Mouse (Mus musculus): Measurements from ENCODE around the gene Gstt2. TPM values are rescaled to one million over a fixed set of nuclear protein-coding genes. Genes with fewer than 3 reads are reported as not detected.
"Not testable (repeated sequence)": the region's sequence is repeated elsewhere in the genome, so short reads cannot be mapped to it uniquely, and the experiment has no call there.

Gstt2 gene
- polyA plus RNA-seq, 1 experiment from 2014 or later: 148 TPM

DNA sequence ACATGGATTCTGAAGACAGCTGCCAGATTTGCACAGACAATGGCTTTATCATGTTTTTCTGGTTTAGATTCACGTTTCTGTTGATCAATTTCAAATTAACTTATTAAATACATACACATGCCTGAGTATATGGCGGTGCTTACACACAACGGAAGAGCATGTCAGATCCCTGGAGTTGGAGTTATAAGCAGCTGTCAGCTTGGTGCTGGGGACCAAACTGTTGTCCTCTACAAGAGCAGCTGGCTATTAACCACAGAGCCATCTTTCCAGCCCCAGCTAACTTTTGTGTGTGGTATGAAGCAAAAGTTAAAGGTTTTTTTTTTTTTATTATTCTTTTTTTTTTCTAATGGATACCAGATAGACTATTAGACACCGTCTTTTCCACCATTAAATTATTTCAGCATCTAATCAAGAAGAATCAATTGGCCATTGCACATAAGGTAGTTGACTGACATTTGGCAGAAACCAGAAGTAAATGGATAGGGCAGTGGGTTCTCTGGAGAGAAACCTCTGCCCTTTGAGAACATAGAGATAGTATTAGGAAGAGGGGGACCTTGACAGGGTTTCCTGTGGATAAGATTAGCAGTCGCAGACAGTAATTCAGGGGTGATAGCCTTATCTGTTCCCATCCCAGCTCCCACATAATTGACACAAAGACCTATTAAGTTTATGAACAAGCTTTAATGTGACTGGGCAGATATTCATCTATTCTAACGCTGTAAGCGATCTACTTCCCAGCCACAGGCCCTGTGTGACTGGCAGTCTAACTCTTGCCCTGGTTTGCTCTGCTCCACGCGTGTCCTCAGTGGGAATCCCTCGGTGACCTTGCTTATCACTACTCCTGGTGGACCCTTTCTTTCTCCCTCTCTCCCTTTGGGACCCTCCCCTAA is 35.0 kb upstream of the Gstt2 start:
- H3K4me2 ChIP-seq (ENCODE audit: low read depth, low read length): peak overlapping the region; percentile 67
- WGBS (ENCODE audit: insufficient replicate concordance): 37% methylated on average over 10 of the region's 10 CpGs
- H3K4me1 ChIP-seq (ENCODE audit: insufficient read depth): peaks cover 9% of the 10 kb centered on the region; the same call in 1 of the 2 replicates
- no peaks in the 10 kb centered on the region for H3K27me3 ChIP-seq (ENCODE audit: insufficient read depth, low read length)
- H3K4me3 ChIP-seq (ENCODE audit: low read depth, low read length): peak overlapping the region; percentile 34
- peak overlapping the region; percentile 5; the same call in 1 of the 2 replicates for H3K27ac ChIP-seq (ENCODE audit: low read depth)
- ATAC-seq: peak; percentile 15; the same call in 1 of the 2 replicates
- DNase-seq: no peak
- no peak for TF ChIP-seq CTCF (IDR thresholded peaks at IDR 0.05; ENCODE audit: low read depth)
- no peak for TF ChIP-seq EP300 (IDR thresholded peaks at IDR 0.05; ENCODE audit: low read depth)
- H3K36me3 ChIP-seq (replicated peaks; ENCODE audit: insufficient read depth, low read length): no peaks in the 10 kb centered on the region
- H3K9me3 ChIP-seq (ENCODE audit: low read length): no peaks in the 10 kb centered on the region
- peak overlapping the region; percentile 18 for H3K9ac ChIP-seq (replicated peaks)

DNA sequence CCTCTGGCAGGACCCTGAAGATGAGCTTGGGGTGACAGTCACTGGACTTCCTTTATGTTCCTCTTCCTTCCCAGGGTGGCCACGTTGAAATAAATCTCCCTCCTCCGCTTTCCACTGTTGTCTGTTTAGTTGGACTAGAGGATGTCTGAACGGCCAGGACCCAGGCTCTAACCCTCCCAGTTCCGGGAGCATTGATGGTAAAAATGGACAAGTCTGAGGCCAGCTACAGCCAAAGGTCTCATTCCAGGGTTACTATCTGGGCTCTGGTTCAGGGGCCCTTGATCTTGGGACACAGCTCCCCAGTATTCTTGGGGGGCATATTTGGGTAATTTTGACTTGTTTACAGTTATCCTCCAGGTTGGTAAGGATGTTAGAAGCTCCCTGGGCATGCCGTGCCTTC is 24.4 kb upstream of the Gstt2 start:
- Histone ChIP-seq H3K4me1 (ENCODE audit: insufficient read depth) (peaks cover 30% of the 10 kb centered on the region), H3K9ac (replicated peaks) (no peak overlapping the region), H3K27ac (ENCODE audit: low read depth) (no peak overlapping the region), H3K9me3 (ENCODE audit: low read length) (no peaks in the 10 kb centered on the region), H3K4me3 (ENCODE audit: low read depth, low read length) (no peak overlapping the region), H3K4me2 (ENCODE audit: low read depth, low read length) (no peak overlapping the region), H3K36me3 (replicated peaks; ENCODE audit: insufficient read depth, low read length) (peaks cover 14% of the 10 kb centered on the region), H3K27me3 (ENCODE audit: insufficient read depth, low read length) (no peaks in the 10 kb centered on the region)
- no peak for ATAC-seq
- WGBS (ENCODE audit: insufficient replicate concordance): 71% methylated on average over 5 of the region's 5 CpGs
- TF ChIP-seq CTCF (IDR thresholded peaks at IDR 0.05; ENCODE audit: low read depth) (no peak), EP300 (IDR thresholded peaks at IDR 0.05; ENCODE audit: low read depth) (no peak)
- no peak for DNase-seq

DNA sequence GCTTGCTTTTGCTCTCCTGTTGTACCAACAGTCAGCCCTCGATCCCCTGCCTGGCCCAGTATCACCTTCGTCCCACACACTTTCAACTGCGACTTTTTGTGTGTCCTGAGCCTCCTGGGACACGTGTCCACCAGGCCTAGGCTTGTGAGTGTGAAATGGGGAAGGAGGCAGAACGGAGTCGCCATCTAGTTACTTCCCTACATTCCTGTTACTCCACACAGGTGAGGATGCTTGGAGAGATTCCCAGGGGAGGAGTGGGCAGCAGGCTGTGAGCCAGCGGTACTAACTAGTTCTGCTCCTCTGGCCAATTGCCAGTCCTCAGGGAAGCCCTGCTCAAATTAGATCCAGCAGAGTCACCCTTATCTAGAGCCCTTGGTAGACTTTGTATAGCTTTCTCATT is 23.5 kb upstream of the Gstt2 start:
- peaks cover 30% of the 10 kb centered on the region for H3K4me1 ChIP-seq (ENCODE audit: insufficient read depth)
- no peaks in the 10 kb centered on the region for H3K27me3 ChIP-seq (ENCODE audit: insufficient read depth, low read length)
- 41% methylated on average over 7 of the region's 7 CpGs for WGBS (ENCODE audit: insufficient replicate concordance)
- H3K27ac ChIP-seq (ENCODE audit: low read depth): no peak overlapping the region
- H3K36me3 ChIP-seq (replicated peaks; ENCODE audit: insufficient read depth, low read length): peaks cover 14% of the 10 kb centered on the region
- no peaks in the 10 kb centered on the region for H3K9me3 ChIP-seq (ENCODE audit: low read length)
- no peak overlapping the region for H3K9ac ChIP-seq (replicated peaks)
- no peak overlapping the region for H3K4me3 ChIP-seq (ENCODE audit: low read depth, low read length)
- DNase-seq: no peak
- TF ChIP-seq EP300 (IDR thresholded peaks at IDR 0.05; ENCODE audit: low read depth): no peak
- TF ChIP-seq CTCF (IDR thresholded peaks at IDR 0.05; ENCODE audit: low read depth): no peak
- no peak for ATAC-seq
- no peak overlapping the region; the same call in 1 of the 2 replicates for H3K4me2 ChIP-seq (ENCODE audit: low read depth, low read length)

DNA sequence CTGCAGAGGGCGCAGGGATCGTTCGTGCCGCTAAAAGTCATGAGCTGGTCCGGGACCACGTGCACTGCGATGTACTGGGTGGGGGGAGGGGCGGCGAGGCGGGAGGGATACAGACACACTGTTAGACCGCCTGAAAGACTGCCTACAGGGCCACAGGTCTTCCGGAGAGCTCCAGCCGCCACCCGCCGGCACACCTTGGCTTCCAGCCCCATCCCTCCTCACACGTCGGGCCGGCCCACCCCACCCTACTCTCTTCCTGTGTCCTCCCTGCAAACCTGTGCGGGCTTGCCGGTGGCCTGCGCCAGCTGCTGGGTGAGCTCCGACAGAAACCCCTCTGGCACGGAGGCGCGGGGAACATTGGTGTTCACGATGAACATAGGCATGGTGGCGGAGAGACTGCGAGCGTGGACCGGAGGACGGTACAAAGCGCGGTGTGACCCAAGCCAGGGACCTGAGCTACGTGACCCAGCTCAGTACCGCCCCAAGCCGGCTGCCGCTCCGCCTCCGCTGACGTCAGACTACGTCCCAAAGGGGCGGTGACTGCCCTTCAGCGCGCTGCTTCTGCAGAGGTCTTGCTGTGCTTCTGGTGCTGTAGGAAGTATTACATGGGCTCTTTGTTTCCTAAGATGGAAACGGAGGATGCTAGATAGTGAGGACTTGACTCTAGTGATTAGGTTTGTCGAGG is 22.7 kb upstream of the Gstt2 start, which contains the start of gene Mif:
Gene Mif, minus strand, starts transcription at position 455 of the 685 bp plus-strand sequence.
- Histone ChIP-seq H3K27ac (ENCODE audit: low read depth) (peak within 1 kb of the TSS; percentile 95), H3K4me2 (ENCODE audit: low read depth, low read length) (peak within 1 kb of the TSS; percentile 84), H3K4me1 (ENCODE audit: insufficient read depth) (peaks cover 30% of the 10 kb centered on the region), H3K9ac (replicated peaks) (peak within 1 kb of the TSS; percentile 79), H3K36me3 (replicated peaks; ENCODE audit: insufficient read depth, low read length) (peaks cover 14% of the 10 kb centered on the region), H3K4me3 (ENCODE audit: low read depth, low read length) (peak within 1 kb of the TSS; percentile 67)
- under 1% methylated on average over 34 of the region's 46 CpGs for WGBS (ENCODE audit: insufficient replicate concordance)
- ATAC-seq: peak; percentile 95
- H3K27me3 ChIP-seq (ENCODE audit: insufficient read depth, low read length); H3K9me3 ChIP-seq (ENCODE audit: low read length): not testable (repeated sequence)
- DNase-seq: peak; percentile 95

DNA sequence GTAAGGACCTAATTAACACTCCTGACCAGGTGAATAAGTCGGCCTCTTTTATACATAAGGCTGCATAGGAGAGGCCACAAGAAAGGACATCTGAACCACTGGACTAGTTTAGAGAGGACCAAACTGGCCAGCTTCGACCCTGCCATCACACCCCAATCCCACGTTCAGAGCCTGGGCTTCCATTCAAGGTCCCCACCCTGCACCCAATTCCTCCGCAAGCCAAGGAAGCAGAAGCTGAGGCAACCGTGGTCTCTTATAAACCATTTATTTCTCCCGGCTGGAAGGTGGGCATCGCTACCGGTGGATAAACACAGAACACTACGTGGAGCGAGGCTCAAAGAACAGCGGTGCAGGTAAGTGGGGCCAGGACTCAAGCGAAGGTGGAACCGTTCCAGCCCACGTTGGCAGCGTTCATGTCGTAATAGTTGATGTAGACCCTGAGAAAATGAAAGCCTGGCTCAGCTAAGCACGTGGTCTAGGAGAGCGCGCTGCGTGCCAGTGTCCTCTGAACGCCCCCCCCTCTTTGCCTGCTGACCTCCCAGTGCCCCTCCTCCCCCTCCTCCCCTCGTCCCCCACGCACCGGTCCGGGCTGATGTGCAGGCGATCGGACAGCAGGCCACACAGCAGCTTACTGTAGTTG is 22.0 kb upstream of the Gstt2 start:
- WGBS (ENCODE audit: insufficient replicate concordance): 4% methylated on average over 27 of the region's 27 CpGs
- TF ChIP-seq EP300 (IDR thresholded peaks at IDR 0.05; ENCODE audit: low read depth) (no peak), CTCF (IDR thresholded peaks at IDR 0.05; ENCODE audit: low read depth) (no peak)
- Histone ChIP-seq H3K4me1 (ENCODE audit: insufficient read depth) (peaks cover 30% of the 10 kb centered on the region), H3K4me3 (ENCODE audit: low read depth, low read length) (peak overlapping the region; percentile 67), H3K9ac (replicated peaks) (peak overlapping the region; percentile 79), H3K27me3 (ENCODE audit: insufficient read depth, low read length) (no peaks in the 10 kb centered on the region), H3K4me2 (ENCODE audit: low read depth, low read length) (peak overlapping the region; percentile 84), H3K9me3 (ENCODE audit: low read length) (no peaks in the 10 kb centered on the region), H3K36me3 (replicated peaks; ENCODE audit: insufficient read depth, low read length) (peaks cover 14% of the 10 kb centered on the region), H3K27ac (ENCODE audit: low read depth) (peak overlapping the region; percentile 95)
- DNase-seq (peak; percentile 59), ATAC-seq (peak; percentile 50)

DNA sequence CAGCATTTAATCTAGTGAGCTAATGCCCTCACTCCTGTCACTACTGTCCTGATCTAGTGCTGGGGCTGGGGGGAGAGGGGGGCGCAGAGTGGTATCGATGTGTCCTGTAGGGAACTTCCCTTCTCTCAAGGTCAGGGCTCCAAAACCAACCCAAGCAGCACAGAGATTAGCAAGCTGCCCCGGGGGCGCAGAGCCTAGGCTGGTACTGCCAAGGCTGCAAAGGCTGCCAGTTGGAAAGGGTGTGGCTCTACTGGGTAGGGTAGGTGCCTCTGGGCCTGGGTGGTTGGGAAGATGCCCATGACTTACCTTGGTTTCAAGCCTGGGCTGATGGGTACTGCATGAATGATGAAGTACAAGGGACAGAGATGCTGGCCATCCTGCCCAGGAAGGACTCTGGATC is 20.4 kb upstream of the Gstt2 start:
- Histone ChIP-seq H3K36me3 (replicated peaks; ENCODE audit: insufficient read depth, low read length) (peaks cover 14% of the 10 kb centered on the region), H3K9me3 (ENCODE audit: low read length) (no peaks in the 10 kb centered on the region), H3K27me3 (ENCODE audit: insufficient read depth, low read length) (no peaks in the 10 kb centered on the region), H3K9ac (replicated peaks) (no peak overlapping the region), H3K4me1 (ENCODE audit: insufficient read depth) (peaks cover 30% of the 10 kb centered on the region), H3K4me3 (ENCODE audit: low read depth, low read length) (no peak overlapping the region), H3K4me2 (ENCODE audit: low read depth, low read length) (no peak overlapping the region), H3K27ac (ENCODE audit: low read depth) (no peak overlapping the region)
- no peak for ATAC-seq
- DNase-seq: no peak
- 80% methylated on average over 4 of the region's 4 CpGs for WGBS (ENCODE audit: insufficient replicate concordance)
- TF ChIP-seq EP300 (IDR thresholded peaks at IDR 0.05; ENCODE audit: low read depth) (no peak), CTCF (IDR thresholded peaks at IDR 0.05; ENCODE audit: low read depth) (no peak)

All from liver, postnatal 0 days (tissue).